Mouse (Mus musculus) kidney, postnatal 10 days (tissue): Measurements from ENCODE around the gene Ufsp1.
"Not testable (repeated sequence)": the region's sequence is repeated elsewhere in the genome, so short reads cannot be mapped to it uniquely, and the experiment has no call there.

ENCODE experiments used
- DNase-seq: peaks from one replicate; pipeline ENCODE4 v3.0.0; 2021; ENCODE audit warnings: mixed read lengths

Ufsp1 gene

GRCm38 (mm10) chr5:137293839-137294743 is at the start of gene Ufsp1:
TSS of gene Ufsp1 (plus strand) at chr5:137294629.
- DNase-seq = peak; percentile 97

DNA sequence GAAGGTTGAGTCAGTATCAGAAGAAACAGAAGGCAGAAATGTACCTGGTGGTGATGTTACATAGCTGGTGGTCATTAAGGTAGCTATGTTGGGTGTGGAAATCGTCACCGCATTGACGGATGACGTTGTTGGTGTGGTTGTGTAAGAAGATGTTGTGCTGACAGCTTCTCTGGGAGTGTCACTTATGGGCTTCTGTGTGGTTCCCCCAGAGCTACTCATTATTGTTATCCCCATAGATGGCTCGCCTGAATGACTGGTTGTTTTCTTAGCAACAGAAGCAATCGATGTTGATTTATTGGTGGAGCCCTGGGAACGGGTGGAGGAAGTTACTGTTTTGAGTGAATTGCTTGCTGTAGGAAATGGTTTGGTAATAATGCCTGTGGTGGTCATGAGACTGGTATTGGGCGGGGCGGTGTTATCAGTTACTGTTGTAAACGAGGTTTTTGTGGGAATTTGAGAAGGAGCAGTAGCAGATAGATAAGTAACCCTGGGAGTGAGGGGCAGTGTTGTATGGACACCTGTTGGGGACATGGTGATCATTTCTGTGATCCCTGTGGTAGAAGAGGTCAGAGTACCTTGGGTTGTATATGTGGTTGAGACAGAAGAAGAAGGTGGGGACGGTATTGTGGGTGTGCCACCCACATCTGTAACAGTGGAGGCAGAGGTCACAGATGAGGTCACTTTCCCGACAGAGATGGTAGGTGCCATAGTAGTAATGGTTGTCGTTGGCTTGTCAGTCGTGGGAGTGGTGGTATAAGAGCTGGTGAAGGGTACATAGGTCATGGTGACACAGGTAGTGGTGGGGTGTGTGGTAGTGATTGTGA is 30.3 kb upstream of the Ufsp1 start:
- no peak for DNase-seq

DNA sequence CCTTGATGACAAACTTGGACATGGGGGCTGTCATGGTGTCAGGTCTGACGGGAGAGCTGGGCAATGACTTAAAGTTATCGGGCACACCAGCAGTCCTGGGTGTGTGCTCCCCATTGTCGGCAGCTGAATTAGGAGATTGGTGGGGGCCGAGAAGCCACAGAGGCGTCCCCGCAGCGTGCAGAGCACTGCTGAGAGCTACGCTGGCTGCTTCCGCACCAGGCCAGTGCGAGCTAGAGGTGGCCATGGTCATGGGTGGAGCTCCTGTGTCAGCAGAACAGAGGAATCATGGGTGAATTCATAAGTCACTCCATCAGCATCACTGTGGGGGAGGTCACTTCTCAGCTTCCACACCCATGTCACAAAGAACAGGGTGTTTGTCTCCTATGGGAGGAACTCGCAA is 29.6 kb upstream of the Ufsp1 start:
- no peak for DNase-seq

- peak; percentile 49 for DNase-seq
Measured at GRCm38 (mm10) chr5:137268131-137268910, 26.1 kb upstream of the Ufsp1 start.

- peak; percentile 70 for DNase-seq
Measured at GRCm38 (mm10) chr5:137277360-137278342, 16.8 kb upstream of the Ufsp1 start.

- DNase-seq = not testable (repeated sequence)
Measured at GRCm38 (mm10) chr5:137284411-137284810, 10.0 kb upstream of the Ufsp1 start.

GRCm38 (mm10) chr5:137285045-137285444 is 9.4 kb upstream of the Ufsp1 start:
- peak; percentile 62 for DNase-seq

GRCm38 (mm10) chr5:137285986-137286385 is 8.4 kb upstream of the Ufsp1 start:
- DNase-seq = no peak

DNA sequence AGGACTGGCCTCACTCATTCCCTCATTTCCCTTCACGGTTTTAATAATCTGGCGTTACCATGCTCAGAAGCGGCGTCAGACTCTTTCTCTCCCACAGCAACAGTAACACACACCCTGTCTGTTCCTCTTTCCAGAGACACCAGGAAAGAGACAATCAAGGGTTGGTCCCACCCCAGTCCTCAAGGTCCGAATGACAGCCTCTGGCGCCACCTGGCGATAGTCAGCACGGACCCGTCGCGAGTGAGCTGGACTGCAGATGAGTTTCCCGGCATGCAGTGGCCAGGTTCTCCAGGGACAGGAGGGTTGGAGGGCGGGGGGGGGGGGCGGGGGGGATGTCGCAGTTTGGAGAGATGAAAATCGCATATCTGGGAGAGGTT is 7.8 kb upstream of the Ufsp1 start:
- DNase-seq = peak; percentile 94

DNA sequence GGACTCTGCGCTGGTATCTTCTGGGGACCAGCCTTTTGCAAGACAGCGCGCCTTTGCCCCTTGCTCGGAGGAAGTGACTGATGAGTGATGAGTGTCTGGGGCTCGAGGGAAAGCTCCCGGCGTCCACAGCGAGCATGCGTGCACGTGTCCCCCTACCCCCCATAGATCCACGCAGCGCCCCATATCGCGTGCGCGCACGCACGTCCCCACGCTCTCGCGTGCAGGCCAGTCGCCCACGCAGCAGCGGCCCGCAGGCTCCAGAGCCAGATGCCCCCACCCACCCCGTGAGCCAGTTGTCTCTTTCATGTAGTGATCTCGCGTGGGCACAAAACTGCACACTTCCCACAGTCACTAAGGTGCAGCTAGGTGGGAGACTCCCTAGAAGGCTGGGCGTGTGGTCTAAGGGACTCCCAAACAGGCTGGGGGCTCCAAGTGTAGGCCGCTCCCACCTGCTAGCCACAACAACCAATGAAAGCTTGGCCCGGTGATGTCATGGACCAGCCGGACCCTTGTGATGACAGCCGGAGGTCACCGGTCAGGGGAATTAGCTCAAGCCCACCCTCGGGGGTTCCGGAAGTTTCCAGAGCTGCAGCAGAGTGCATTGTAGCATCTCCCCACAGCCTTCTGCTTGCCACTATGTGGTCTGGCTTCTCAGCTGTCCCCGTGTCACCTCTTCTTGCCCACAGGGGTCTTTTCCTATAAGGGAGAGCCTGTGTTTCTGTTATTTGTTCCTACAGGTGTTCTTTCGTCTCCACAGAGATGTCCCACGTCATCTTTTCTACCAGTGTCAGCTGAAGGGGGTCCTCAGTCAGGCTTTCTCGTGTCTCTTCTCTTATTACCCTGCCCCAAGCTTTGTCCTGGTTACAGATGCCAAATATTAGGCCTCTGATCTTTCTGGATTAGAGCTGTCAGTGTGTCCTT is 7.1 kb upstream of the Ufsp1 start, which contains the start of gene Ache:
Gene Ache (plus strand): TSS at position 488 of the 921 bp plus-strand sequence.
- peak; percentile 43 for DNase-seq

GRCm38 (mm10) chr5:137287953-137288743 is 6.3 kb upstream of the Ufsp1 start:
- DNase-seq = peak; percentile 50

DNA sequence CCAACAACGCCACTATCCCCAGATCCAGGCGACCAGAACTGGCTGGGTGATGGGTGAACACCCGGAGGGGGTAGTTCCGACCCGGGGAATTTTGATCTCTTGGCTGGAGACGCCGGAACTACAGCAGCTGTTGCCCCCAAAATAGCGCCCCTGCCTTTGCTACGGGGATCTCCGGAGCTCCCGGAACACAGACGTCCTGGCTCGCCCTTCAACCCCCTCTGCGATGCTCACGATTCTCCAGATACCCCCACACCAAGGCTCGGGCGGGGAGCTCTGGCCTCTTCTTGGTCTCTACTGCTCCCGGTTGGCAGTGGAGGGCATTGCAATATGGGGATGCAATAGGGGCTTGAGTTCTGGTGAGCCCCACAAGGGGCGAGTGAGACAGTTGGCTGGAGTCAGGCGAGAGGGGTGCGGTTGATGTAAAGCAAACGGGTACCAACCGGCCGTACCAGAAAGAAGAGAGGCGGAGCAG is 5.4 kb upstream of the Ufsp1 start:
- DNase-seq = peak; percentile 64

- no peak for DNase-seq
Measured at GRCm38 (mm10) chr5:137289591-137290365, 4.7 kb upstream of the Ufsp1 start.

DNA sequence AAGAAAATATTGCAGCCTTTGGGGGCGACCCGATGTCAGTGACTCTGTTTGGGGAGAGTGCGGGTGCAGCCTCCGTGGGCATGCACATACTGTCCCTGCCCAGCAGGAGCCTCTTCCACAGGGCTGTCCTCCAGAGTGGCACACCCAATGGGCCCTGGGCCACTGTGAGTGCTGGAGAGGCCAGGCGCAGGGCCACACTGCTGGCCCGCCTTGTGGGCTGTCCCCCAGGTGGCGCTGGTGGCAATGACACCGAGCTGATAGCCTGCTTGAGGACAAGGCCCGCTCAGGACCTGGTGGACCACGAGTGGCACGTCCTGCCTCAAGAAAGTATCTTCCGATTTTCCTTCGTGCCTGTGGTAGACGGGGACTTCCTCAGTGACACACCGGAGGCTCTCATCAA is 3.8 kb upstream of the Ufsp1 start:
- DNase-seq = peak; percentile 84

DNA sequence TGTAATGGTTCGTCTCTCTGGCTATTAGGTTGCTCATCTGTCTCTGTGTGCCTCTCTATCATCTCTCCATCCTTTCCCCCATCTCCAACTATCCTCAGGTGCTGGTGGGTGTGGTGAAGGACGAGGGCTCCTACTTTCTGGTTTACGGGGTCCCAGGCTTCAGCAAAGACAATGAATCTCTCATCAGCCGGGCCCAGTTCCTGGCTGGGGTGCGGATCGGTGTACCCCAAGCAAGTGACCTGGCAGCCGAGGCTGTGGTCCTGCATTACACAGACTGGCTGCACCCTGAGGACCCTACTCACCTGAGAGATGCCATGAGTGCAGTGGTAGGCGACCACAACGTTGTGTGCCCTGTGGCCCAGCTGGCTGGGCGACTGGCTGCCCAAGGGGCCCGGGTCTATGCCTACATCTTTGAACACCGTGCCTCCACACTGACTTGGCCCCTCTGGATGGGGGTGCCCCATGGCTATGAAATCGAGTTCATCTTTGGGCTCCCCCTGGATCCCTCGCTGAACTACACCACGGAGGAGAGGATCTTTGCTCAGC is 3.0 kb upstream of the Ufsp1 start:
- DNase-seq = no peak

- peak; percentile 90 for DNase-seq
Measured at GRCm38 (mm10) chr5:137293282-137293681, 1.1 kb upstream of the Ufsp1 start.

DNA sequence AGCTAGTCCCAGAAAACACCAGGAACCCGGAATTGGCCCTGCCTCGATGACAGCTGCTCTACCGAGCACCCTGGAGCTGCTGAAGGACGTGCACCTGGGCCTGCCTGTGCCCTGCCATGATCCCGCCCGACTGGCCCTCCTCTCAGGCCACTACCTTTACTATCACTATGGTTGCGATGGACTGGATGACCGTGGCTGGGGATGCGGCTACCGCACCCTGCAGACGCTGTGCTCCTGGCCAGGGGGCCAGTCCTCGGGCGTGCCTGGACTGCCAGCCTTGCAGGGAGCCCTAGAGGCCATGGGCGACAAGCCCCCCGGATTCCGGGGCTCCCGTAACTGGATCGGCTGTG is 290 bp downstream of the Ufsp1 start:
- DNase-seq = no peak

DNA sequence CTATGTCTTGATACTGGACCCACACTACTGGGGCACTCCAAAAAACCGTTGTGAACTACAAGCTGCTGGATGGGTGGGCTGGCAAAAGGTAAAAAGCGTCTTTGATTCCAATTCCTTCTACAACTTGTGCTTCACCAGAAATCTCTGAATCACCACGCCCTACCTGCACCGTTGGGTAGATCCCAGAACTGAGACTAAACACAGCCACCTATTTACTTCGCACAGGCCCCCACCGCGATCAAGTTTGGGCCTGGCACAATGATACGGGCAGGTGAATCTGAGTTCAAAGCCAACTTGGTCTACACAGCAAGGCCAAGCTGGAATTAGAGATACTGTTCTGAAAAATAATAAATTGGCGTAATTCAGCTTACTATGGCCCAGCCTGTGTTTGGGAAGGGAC is 867 bp downstream of the Ufsp1 start:
- DNase-seq = no peak
